Mouse (Mus musculus): ENCODE results near the gene Oas1g. TPM values are rescaled to one million over a fixed set of nuclear protein-coding genes. Genes with fewer than 3 reads are reported as not detected.
"Not testable (repeated sequence)": the region's sequence is repeated elsewhere in the genome, so short reads cannot be mapped to it uniquely, and the experiment has no call there.

Gene Oas1g
- not detected for total RNA-seq (2021)
- long read RNA-seq, experiment 1, result 0 reads
- long read RNA-seq, experiment 2, result 0 reads

DNA sequence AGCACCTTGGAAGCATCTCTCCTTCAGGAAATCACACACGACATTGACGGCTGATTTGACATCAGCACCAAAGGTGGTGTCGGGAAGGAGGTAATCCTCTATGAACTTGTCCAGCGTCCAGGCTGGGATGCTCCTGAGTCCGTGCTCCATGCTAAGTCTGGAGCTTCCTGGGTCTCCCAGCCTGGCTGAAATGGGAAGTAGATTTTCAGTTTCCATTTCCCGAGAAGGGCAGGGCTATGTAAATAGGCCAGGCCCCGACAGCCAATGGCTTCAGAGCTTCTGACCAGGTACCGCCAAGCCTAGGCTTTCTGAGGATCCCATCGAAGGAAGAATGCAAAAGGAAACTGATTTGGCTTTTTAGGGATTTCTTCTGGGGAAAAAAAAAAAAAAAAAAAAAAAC is at the start of gene Oas1g:
Gene Oas1g, minus strand, starts transcription at position 201 of the 400 bp plus-strand sequence.
- DNase-seq (ENCODE audit: low spot score in 2 of 2), result not testable (repeated sequence)

GRCm38 (mm10) chr5:120933966-120934365 is 46.6 kb upstream of the Oas1g start:
- no peak for DNase-seq (ENCODE audit: low spot score in 2 of 2)

DNA sequence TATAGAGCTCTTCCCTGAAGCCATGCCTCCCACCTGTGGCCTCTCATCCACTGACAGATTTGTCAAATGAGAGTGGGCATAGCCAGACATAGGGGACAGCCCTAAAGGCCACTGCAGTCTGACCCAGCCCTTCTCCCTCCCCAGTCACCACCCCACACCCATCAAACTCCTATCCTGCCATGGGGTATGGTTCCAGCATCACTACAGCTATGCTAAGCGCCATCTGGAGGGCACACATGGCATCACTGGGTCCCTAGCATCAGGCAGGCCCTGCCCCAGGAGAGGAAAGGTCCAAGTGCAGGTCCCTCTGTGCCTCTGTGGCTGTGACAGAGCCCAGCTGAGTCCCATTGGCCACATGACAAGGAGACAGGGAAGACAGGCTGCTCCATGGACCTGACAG is 39.6 kb upstream of the Oas1g start:
- DNase-seq (ENCODE audit: low spot score in 2 of 2), result no peak

DNA sequence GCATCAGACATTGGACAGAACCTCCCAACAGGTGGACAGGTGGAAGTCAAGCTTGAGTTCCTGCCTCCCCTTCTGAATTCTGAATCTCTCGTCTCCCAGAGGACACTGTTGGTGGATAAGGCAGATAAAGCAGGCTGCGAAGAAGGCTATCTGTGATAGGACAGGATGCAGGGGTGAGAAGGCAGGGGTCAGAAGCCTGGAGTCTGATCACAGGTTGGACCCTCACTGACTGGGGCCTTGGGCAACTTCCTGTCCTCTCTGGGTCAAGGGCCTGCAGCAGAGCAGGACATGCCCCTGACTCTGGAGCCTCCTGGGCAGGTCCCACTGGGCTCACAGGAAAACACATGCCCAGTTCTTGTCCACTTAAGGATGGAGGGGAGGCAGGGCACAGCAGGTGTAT is 38.9 kb upstream of the Oas1g start:
- DNase-seq (ENCODE audit: low spot score in 2 of 2), result not testable (repeated sequence)

GRCm38 (mm10) chr5:120924520-120924919 is 37.1 kb upstream of the Oas1g start:
- DNase-seq (ENCODE audit: low spot score in 2 of 2), result not testable (repeated sequence)

DNA sequence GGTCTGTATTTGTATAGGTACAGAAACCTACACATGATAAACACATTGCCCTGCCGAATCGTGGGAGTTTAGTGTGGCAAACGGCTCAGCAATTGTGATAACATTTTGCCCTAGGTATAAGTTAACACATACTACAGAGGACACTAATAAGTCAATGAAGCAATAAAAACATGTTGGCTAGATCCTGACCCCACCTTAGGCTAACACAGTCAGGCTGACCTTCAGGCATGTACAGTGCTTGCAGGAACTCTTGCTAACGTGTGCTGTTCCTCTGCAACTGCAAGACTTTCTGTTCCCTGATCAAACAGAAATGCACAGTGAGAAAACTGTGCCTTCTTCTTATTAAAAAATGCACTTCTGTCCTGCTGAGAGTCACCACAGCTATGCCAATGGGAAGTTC is 36.6 kb upstream of the Oas1g start:
- no peak for DNase-seq (ENCODE audit: low spot score in 2 of 2)

DNA sequence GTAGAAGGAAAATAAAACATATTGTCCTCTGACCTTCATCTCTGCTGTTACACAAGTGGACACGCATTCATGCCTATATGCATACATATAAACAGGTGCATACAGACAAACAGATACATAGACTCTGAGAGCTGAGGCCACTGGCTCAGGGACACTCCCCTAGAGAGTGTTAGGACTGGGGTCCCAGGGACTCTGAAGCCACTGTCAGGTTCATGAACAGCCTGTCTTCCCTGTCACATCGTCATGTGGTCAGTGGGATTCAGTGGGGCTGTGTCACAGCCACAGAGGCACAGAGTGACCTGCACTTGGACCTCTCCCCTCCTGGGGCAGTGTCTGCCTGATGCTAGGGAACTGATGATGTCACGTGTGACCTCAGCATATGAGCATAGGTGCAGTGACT is 32.9 kb upstream of the Oas1g start:
- no peak for DNase-seq (ENCODE audit: low spot score in 2 of 2)

- DNase-seq (ENCODE audit: low spot score in 2 of 2), result not testable (repeated sequence)
Measured at GRCm38 (mm10) chr5:120919156-120919935, 31.9 kb upstream of the Oas1g start.

GRCm38 (mm10) chr5:120914204-120914603 is 26.8 kb upstream of the Oas1g start, which contains the start of gene Oas1d:
Gene Oas1d (plus strand): TSS chr5:120914536.
- not testable (repeated sequence) for DNase-seq (ENCODE audit: low spot score in 2 of 2)

DNA sequence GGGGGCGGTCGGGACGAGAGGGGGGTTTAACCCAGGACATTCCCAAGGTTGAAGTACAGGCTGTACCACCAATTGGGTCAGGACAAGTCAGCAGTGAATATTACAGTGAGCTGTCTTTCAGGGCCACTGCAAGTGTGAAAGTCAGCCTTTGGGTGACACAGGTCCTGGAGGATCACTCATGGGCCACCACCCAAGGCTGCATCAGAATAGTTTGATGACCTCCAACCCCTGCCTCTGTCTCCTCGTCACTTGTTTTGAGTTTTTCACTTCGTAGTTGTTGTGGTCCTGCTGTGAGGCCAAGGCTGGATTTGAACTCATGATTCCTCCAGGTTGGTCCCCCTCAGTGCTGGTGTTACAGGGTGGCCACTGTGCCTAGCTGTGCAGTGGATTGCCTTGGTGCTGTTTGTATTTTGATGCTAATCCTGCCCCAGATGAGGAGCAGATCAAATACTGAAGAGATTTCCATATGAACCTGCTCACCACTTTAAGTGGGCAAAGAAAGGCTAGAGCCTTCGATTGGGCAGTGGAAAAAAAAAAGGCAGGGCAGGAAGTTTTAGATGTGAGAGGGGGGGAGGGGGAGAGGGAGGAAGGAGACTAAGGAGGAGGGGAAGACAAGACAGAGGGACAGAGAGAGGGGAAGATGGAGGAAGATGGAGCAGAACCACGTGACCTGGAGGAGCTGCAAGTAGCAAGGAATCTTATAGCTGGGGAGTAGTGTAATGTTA is 20.9 kb upstream of the Oas1g start:
- no peak for DNase-seq (ENCODE audit: low spot score in 2 of 2)

- DNase-seq (ENCODE audit: low spot score in 2 of 2), result not testable (repeated sequence)
Measured at GRCm38 (mm10) chr5:120906791-120907733, 19.6 kb upstream of the Oas1g start, which contains the start of gene Oas1a. Gene Oas1a (minus strand): TSS chr5:120907521.

DNA sequence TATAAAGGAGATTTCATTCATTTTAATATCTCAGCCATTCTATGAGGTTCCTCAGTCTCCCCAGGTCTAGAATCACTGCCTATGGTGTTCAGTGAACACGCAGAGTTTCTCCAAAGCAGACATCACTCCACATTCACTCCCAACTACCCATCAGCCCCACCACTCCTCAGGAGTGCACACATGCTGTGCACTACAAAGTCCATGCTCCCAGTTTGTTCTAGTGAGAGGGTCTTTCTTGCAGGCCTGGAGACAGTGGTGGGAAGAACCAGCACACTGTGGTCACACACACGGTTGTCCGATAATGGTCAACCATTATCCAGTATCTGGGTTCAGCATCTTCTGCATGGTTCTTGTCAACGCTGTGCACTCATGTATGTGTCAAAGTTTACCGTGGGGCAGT is 14.6 kb upstream of the Oas1g start:
- no peak for DNase-seq (ENCODE audit: low spot score in 2 of 2)

GRCm38 (mm10) chr5:120900666-120901065 is 13.3 kb upstream of the Oas1g start:
- DNase-seq (ENCODE audit: low spot score in 2 of 2), result no peak

- no peak for DNase-seq (ENCODE audit: low spot score in 2 of 2)
Measured at GRCm38 (mm10) chr5:120898726-120899125, 11.3 kb upstream of the Oas1g start.

GRCm38 (mm10) chr5:120898307-120898706 is 10.9 kb upstream of the Oas1g start:
- DNase-seq (ENCODE audit: low spot score in 2 of 2), result no peak

GRCm38 (mm10) chr5:120895231-120895900 is 8.0 kb upstream of the Oas1g start:
- no peak for DNase-seq (ENCODE audit: low spot score in 2 of 2)

- not testable (repeated sequence) for DNase-seq (ENCODE audit: low spot score in 2 of 2)
Measured at GRCm38 (mm10) chr5:120894692-120895091, 7.3 kb upstream of the Oas1g start.

- not testable (repeated sequence) for DNase-seq (ENCODE audit: low spot score in 2 of 2)
Measured at GRCm38 (mm10) chr5:120893866-120894265, 6.5 kb upstream of the Oas1g start.

DNA sequence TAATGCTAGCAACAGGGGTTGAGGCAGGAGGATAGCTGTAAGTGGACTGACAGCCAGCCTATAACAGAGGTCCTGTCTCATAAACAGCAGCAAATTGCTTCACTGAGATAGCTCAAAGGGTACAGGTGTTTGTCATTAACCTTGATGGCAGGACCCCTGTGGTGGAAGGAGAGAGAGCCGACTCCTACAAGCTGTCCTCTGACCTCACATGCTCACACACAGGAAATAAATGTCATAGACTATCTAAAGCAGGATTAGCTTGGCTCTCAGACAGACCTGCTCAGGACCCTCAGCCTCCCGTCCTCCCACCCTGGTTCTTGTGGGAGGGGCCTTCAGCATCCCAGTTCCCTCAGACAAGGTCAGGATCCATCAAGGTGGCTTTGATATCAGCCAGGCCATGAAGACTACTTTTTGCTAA is 4.8 kb upstream of the Oas1g start:
- DNase-seq (ENCODE audit: low spot score in 2 of 2), result no peak

- DNase-seq (ENCODE audit: low spot score in 2 of 2), result not testable (repeated sequence)
Measured at GRCm38 (mm10) chr5:120891566-120892242, 4.3 kb upstream of the Oas1g start.
